Mouse (Mus musculus): Measurements from ENCODE around the gene Vmn2r94.

- no peak for TF ChIP-seq POLR2A (IDR thresholded peaks at IDR 0.05; ENCODE audit: control insufficient read depth, extremely low read depth, insufficient read depth, low read length, poor library complexity)
- no peak for TF ChIP-seq CTCF (IDR thresholded peaks at IDR 0.05; ENCODE audit: borderline replicate concordance, control insufficient read depth, extremely low read depth, insufficient read depth, low read length, poor library complexity)
Observed at GRCm38 (mm10) chr17:18277656-18278055, at the start of gene Vmn2r94.

Data from thymus, adult 2 months (tissue).